Mouse (Mus musculus) bone marrow macrophage, adult 2 months (primary cell): ENCODE measurements around the gene Smad1.

ENCODE experiments used
- CTCF ChIP-seq: IDR thresholded peaks from 2 replicates; pipeline ENCODE4 v1.5.1; 2012; ENCODE audit warnings: low read depth, mild to moderate bottlenecking, low read length, moderate library complexity
- POLR2A ChIP-seq: IDR thresholded peaks from 2 replicates; pipeline ENCODE4 v1.6.1; 2012; ENCODE audit warnings: mild to moderate bottlenecking, low read depth, low read length, borderline replicate concordance

GRCm38 (mm10) chr8:79350805-79351204 is 48.5 kb downstream of the Smad1 start:
- TF ChIP-seq CTCF = no peak
- no peak for TF ChIP-seq POLR2A
